Mouse (Mus musculus) bone marrow macrophage, adult 2 months (primary cell): ENCODE measurements around the gene Grn.

Experiments used
- CTCF ChIP-seq: IDR thresholded peaks from 2 replicates; pipeline ENCODE4 v1.5.1; 2012; ENCODE audit warnings: low read depth, mild to moderate bottlenecking, low read length, moderate library complexity
- POLR2A ChIP-seq: IDR thresholded peaks from 2 replicates; pipeline ENCODE4 v1.6.1; 2012; ENCODE audit warnings: mild to moderate bottlenecking, low read depth, low read length, borderline replicate concordance

- no peak for TF ChIP-seq CTCF
- no peak for TF ChIP-seq POLR2A
Observed at GRCm38 (mm10) chr11:102393238-102393634, 36.9 kb upstream of the Grn start, which contains the start of gene Rundc3a.
